Mouse (Mus musculus): ENCODE results near the gene Crim1.

Crim1 gene

DNA sequence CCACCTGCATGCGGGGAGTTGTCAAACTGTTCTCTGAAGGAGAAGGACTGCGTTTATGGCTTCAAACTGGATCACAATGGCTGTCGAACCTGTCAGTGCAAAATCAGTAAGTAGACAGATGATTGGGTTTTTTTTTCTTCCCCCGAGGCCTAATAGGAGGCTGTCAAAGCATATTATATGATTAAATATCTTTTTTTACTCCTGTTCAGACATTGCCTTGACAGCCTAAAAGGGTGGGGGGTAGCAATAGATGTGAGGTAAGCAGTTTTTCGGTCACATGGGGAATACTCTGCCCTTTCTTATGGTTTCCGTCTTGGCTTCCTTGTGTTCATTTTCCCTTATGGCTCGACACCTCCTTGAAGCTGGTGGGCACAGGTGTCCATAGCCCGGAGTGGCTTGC is 135.2 kb downstream of the Crim1 start:
- DNase-seq = peak; percentile 24

DNA sequence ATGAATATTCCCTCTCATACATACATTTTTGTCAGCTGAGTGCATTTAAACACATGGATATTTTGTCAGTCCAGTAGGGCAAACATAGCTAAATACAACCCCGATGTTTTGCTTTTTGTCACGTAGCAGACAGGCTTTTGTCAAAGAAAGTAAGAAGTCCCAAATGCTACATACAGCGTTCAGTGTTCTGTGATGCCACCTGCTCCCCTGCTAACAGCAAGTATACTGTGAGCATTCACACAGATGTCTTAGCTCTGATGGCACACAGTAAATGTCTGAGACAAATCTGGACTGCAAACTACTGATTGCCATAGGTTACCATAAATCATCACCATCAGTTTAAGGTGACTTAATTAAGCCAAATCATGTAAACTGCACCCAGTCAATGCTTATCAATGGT is 143.6 kb downstream of the Crim1 start:
- DNase-seq = no peak

DNA sequence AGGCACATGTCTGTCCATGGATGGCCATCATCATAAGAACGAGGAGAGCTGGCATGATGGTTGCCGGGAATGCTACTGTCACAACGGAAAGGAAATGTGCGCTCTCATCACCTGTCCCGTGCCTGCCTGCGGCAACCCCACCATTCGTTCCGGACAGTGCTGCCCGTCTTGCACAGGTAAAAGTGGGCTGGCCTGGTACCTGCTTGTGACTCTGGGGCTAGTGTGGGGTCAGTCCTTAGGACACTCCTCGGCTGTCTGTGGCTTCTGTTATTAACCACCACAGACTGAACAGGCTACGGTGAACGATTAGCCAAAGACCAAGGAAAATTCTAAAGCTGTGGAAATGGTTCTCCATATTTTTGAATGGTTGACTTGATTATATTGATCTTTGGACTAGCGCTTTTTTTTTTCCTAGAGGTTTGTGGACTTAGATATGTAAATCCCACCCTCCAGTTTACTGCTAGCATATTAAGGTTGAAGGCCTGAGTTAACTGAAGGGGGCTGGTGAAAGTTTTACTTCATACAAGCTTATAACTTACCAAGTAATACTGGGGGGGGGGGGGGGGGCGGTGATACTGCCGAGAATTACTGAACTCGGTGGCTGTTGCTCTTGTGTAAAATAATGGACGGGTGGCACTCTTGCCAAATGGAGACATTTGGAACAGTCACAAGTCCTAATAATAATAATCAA is 147.2 kb downstream of the Crim1 start:
- DNase-seq = no peak

DNA sequence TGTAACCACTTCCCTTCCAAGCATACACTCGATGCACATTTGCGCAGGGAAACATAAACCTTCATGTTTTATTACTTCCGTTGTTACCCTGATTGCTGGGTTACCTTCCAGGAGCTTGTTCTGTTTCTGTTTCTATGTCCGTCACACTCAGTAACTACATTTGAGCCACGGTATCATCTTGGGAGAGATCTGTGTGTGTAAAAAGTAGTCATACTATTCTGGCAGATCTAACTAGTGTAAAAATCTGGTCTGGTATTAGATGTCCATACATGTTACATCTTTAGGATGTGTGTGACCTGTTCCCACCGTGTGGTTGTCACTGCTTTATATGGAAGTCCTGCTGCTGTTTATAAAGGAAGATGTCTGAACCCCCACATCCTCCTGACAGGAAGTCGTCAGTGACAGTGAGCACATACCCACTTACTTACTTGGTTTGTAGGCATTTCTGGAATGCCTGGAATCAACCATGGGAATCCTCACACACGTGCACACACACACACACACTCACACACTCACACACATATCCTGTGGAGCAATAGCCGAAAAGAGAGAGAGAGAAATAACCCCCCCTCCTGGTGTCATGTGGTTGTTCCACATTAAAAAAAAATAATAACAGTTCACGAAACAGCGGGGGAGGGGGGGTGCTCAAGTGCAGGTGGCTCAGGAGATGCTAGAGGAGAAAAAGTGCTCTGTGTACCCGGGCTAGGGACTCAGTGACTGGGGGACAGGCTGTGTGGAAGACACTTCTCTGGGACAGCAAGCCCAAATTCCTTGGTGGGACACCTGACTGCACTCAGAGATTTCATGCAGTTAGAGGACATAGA is 151.8 kb downstream of the Crim1 start:
- no peak for DNase-seq

DNA sequence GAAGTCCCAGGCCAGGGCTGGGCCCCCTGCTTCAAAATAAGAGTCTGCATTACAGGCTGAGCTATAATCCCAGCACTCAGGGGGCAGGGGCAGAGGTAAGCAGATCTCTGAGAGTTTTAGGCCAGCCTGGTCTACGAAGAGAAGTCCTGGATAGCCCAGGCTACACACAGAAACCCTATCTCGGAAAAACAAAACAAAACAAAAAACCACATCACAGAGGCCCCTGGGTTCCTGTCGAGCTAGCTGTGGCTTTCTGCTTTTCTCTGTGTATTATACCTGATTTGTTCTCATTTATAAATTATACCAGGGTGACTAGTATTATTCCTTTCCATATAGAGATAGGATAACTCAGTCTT is 152.4 kb downstream of the Crim1 start:
- DNase-seq = no peak

DNA sequence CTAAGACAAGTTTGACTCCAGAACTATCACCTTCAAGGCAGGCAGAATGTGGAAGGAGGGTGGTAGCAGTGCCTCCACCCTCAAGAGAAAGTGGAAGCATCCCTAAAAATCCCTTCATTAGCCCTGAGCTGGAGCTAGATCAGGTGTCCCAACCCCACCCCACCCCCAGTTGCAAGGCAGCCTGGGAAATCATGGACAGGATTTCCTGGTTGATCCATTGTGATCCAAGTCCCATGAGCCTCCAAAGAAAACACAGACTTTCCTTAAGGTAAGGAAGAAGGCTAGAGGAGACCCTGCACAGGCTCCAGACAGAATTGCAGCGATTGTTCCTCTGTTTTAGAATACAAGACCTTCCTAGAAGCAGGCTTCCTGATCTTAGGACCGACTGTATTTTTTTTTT is 154.4 kb downstream of the Crim1 start:
- DNase-seq = no peak

DNA sequence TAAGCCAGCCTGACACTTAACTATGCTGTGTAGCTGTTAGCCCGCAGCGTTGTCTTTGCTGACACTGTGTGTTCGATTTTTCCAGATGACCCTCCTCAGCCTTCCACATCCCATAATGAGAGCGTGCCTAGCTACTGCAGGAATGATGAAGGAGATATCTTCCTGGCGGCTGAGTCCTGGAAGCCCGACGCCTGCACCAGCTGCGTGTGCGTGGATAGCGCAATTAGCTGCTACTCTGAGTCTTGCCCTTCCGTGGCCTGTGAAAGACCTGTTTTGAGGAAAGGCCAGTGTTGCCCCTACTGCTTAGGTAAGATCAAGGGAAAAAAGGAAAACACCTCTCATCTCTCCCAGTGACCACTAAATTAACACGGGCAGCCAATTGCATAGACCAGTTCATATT is 154.8 kb downstream of the Crim1 start:
- peak; percentile 38 for DNase-seq

DNA sequence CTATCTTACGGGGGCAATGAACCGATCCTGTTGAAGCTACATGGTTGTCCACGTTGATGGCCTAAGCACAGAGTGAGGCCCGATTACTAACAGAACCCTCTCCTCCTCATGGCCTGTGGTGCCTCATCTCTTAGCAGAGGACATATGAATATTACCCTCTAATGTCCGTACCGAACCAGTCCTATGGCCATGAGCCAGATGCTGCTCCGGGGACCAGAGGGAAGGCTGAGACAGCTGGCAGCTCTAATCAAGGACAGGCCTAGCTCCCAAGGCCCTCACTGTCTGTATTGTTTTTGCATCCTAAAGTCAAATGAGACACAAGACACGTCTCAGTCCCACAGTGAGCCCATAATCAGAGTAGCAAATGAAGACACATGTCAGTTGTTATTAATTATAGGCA is 155.6 kb downstream of the Crim1 start:
- DNase-seq = no peak

DNA sequence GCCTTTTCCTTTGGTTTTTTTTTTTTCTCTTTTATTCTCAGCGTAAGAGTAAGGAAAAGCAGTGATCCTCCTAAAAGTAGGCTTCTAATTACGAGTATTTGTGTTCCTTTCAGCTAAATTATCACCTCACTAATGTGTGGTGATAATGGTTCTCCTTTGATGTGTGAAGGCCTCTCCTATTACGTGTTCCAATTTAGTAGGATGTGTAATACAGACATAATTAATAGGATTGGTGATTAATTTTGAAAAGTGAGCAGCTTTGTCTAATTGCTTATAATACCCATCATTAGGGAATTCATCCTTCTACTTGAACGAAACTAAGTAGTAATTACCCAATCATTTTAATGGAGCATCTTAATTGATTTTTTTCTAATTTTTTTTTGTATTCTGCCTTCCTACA is 157.7 kb downstream of the Crim1 start:
- peak; percentile 66 for DNase-seq

DNA sequence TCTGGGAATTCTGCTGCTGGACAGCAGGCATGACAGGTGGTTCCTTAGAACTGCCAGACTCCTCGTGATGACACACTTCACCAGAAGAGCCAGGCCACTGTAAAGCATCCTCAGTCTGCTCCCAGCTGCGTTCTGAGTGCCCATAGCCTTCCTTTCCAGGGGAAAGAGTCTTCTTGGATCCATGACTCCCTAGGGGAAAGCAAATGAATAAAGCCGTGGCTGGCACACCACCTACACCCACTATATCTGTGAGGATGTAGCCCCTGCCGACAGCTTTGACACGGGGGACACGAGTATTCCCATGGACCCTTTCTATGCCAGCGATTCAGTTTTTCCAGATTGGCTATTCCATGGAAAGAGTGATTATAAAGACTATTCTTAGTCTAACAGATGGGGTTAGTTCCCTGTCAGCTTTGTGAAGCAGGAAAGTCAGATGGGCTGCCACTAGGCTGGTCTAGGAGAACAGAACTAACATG is 158.2 kb downstream of the Crim1 start:
- peak; percentile 61 for DNase-seq

DNA sequence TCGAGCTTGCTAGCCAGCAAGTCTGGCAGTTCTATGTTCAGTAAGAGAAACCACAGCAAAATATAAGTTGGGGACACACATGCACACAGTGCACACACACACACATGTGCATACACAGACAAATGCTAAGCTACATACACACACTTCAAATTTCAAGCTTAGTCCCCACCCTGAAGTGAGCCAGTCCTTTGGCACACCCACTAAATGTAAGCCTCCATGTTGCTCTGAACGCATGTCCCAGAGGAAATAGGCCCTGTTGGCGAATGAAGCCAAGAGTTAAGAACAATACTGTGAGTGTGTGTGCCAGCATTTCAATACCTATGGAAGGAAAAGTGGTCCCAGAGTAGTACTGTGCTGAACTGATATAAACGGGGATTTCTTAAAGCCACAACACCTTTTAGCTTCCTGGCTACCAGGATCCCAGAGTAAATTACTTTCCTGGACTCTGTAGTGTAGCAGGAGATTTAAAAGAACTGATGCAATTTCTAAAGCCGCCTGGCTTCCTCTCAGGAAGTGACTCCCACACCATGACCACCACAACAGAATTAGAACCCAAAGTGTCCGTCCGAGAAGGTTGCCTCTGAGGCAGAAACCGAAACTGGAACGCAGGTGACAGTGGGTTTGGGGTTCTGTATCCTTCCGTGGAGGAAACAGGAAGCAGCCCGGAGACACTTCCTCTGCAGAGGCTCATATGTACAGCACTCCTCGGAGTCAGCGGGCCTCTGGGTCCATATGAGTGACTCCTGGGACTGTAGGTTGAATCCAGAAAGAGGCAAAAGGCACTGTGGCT is 162.1 kb downstream of the Crim1 start:
- DNase-seq = no peak

DNA sequence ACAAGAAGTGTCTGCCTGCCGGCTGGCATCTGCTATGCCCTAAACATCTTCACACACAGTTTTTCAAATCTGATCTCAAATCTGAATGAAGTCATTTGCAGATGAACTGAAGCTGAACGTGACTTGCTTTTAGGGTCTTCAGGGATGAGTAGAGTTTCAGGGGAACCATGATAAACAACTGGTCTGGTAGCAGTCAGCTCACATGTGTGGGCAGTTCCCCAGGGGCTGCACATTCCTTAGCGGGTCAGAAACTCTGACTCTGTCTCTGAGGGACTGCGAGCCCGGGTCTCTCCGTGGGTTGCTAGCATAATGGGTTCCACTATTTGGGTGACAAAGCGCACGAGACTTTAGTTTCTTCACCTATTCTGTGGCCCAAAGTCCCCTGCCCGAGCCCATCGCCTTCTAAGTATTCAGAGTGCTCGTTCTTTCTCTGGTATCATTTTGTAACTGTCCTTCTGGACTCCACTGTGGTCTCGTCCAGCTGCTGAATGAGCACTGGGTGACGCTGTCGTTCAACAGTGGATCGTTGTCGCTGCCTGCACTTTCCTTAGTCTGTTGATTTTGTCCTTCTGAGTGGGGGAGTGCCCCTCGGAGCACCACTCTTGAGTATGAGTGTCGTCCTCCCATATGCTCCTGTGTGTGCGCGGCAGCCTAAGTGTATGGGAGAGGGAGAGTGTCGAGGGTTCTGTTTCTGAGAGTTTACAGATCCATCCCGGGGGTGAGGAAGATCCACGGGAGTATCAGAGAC is 164.7 kb downstream of the Crim1 start:
- DNase-seq = no peak

DNA sequence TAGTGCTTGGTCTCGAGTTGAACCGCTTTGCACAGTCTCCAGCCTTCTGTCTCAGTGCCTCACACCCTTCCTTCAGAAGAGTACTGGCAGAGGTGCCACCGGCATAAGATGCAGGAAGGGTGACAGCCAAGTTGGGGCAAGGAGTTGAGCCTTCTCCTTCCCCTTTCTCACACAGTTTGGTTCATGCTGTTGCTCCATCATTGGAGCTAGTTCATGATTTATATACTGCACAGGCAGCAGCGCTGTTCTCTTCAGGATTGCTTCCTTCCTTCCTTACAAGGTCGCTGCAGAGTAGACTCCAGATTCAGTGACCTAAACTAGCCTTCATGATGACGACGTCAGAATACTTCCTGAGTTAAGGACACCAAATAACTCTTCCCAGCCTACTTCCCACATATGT is 166.0 kb downstream of the Crim1 start:
- no peak for DNase-seq

DNA sequence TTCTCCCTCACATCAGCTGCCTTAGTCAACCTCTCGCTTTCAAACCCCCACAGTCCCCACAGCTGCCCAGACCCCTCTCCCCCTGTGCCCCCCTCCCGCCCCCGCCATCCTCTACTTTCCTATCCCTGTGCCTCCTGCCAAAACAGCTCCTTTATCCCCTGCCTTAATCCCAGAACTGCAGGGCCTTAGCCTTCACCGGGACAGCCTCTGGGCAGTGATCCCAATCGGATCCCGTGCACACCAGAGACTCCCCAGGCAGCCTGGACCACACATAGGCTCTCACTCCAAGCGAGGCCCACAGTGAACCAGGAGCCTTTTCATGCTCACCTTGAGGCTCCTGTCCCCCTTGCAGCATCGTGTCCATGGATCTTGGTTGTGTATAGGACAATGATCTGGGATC is 168.4 kb downstream of the Crim1 start:
- DNase-seq = no peak

DNA sequence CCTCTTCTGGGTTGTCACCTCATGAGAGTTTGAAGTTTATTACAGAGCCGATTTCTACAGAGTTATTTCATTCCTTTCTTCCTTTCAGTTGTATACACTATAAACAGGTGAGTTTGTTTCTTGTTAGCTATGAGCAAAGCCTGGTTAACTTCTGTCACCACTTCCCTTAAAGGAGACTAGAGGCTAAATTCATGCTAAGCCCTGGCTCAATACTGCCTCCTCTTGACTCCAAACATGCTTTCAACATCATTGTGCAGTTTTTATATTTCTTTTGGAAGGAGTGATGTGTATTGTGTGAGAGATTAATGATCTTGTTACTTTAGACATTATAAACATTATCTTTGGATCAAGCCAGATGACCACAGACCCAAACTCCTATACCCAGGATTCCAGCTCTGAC is 170.4 kb downstream of the Crim1 start:
- DNase-seq = no peak

DNA sequence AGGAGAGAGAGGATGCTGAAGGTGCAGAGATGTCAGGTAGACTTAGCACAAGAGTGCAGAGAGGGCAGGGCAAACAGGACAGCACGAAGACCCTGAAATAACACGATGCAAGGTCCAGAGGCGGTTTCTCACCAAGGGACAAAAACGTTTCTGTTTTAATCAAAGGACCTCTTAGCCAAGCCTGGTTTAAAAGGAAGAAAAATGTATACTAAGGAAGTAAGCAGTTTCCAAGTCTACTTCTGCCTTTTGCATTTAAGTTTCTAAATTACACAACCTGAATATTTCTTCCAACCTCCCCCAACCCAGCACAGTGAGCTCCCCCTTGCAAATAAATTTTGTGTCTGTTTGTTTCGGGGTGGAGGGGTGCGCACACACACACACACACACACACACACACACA is 173.1 kb downstream of the Crim1 start:
- DNase-seq = no peak

DNA sequence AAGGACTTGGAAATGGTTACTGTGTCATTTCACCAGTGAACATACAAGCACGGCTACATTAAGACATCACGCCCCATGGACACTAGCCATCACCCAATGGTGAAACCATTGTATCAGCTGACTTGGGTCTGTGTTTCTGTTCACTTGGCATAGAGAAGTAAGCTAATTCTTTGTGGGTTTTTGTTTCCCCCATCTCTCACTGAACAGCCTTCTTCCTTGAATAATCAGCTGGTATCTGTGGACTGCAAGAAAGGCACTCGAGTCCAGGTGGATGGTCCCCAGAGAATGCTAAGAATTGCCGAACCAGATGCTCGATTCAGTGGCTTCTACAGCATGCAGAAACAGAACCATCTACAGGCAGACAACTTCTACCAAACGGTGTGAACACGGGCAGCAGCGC is 173.8 kb downstream of the Crim1 start:
- no peak for DNase-seq

DNA sequence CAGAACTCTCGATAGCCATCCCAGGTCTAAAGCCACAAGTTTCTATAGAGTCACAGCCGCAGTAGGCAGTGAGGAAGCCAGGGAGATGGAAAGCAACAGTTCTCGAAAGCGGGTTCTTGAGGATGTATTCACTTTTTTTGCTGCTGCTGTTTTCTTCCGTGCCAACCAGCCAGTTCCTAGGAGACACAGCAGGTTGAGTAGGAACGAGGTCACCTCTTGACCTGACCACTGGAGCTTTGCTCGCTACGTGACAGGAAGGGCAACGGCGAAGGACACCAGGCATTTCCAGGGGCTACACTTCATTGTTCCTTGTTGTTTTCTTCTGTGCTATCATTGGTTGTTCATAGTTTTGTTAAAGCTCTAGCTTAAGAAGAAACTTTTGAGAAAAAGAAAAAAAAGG is 174.7 kb downstream of the Crim1 start:
- DNase-seq = no peak

DNA sequence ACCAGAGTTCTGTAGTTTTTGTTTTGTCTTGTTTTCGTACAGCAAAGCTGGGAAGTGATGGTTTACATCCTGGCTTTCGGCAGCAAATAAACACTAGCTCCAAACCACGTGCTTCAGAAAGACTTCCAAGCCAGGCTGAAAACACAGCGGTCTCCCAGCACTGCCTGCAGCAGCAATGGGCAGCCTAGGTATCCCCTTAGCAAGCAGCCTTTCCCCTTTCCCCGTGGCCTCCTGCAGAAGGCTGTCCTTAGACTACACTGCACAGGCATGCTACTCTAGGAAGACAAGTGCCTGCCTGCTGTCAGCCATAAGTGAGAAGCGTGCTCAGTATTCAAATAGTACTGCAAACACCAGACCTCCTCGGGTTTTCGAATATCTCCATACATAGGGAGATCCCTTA is 176.5 kb downstream of the Crim1 start:
- DNase-seq = no peak

DNA sequence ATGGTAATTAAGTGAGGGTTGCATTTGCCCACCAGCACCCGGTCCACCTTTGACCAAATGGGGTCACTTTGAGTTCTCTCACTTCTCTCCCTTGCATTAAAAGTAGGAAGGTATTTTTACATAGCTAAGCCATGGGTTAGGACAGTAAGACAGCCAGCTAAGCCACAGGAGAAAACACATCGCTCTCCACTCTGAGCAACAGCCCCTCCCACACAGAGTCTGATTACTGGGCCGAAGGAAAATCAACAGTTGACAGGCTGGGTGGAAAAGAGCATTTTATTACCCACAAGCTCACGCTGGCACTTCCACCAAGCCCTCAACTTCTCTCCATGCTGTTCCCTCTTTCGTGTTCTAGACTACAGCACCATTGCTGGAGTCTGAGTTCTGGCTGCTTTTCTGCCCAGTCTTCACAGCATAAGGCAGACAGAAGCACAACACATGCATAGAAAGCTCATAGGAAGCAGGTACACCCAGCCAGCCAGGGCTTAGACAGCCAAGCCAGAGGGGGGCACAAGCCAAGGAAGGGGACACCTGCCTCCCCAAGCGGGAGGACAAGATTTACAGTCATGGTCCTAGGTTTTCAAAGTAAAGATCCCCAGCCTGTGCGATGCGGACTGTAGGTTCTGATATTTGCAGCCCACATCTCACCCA is 179.2 kb downstream of the Crim1 start:
- DNase-seq = no peak

DNA sequence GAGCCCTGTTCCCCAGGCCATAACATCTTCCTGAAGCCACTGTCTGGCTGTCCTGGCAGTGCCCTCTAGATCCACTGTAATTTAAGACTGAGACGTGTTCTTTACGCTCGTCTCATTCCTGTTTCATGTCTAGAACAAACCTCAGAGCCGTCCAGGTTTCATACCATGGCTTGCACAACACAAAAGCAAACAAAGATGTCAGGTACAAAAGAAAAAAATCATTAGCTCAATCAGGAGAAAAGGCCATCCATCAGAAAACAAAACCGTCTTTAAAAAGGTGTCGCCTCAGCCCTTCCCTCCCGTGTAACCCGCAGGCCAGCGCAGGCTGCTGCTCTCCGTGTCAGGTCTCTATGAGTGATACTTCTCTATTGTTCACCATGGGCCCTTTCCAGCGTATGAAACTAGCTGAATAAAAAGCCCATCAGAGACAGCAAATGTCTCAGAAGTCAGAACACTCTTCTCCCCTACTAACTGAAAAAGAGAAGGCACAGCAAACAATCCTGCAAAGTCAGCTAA is 179.7 kb downstream of the Crim1 start:
- no peak for DNase-seq

DNA sequence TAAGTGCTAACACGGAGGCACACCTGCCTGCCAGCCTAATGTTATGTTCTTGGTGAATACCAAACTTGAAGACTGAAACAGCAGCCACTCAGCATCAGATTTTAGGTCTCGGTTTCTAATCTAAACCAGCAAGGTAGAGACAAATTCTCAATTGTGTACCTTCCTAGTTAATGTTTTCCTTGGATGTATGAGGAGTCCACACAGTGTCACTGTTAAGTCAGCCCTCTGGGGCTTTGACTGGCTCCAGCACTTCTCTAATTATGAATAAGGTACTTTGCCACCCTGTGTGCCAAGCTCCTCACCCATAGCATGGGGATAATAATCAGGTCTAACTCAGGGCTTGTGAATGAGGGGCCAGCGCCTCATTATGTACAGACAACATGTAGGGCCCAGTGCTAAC is 182.3 kb downstream of the Crim1 start:
- no peak for DNase-seq
